Mouse (Mus musculus): ENCODE measurements around the gene Catsperg1.

- TF ChIP-seq MAFK (IDR thresholded peaks at IDR 0.05; ENCODE audit: insufficient replicate concordance, low read length) (no peak), JUND (conservative IDR thresholded peaks at IDR 0.05; ENCODE audit: low read depth, low read length) (no peak), ZKSCAN1 (IDR thresholded peaks at IDR 0.05; ENCODE audit: borderline replicate concordance, low read depth, low read length) (no peak), UBTF (IDR thresholded peaks at IDR 0.05; ENCODE audit: low read depth, low read length) (no peak)
Observed at GRCm38 (mm10) chr7:29137429-29137828, 76.4 kb downstream of the Catsperg1 start.

Measured in CH12.LX (cell line).